Mouse (Mus musculus) liver, embryonic 16.5 days (tissue): ENCODE results near the gene Serpina6. TPM values are rescaled to one million over a fixed set of nuclear protein-coding genes. Genes with fewer than 3 reads are reported as not detected.

Source experiments
- ATAC-seq: fragments of 200-750 bp; cut with Nextera tagmentation; 2 replicates; pipeline ENCODE4 v1.8.0; 2017; ENCODE audit warnings: low read depth, mild to moderate bottlenecking, moderate number of reproducible peaks, moderate library complexity
- H3K27ac ChIP-seq: fragments of 300-500 bp; sonication (generic); 2 replicates; pipeline ENCODE4 v1.5.1; 2014; ENCODE audit warnings: mild to moderate bottlenecking, low read length
- H3K27me3 ChIP-seq: fragments of 300-500 bp; sonication (generic); 2 replicates; pipeline ENCODE4 v1.6.1; 2014; ENCODE audit warnings: low read depth, low read length, mixed read lengths; ENCODE audit not compliant: control insufficient read depth, insufficient read depth
- H3K36me3 ChIP-seq: fragments of 300-500 bp; sonication (generic); 2 replicates; pipeline ENCODE4 v1.6.1; 2014; ENCODE audit warnings: mild to moderate bottlenecking; ENCODE audit not compliant: control insufficient read depth, insufficient read depth
- H3K4me1 ChIP-seq: fragments of 300-500 bp; sonication (generic); 2 replicates; pipeline ENCODE4 v1.6.1; 2014; ENCODE audit warnings: low read depth, low read length, mixed read lengths; ENCODE audit not compliant: control insufficient read depth
- H3K4me2 ChIP-seq: fragments of 300-500 bp; sonication (generic); 2 replicates; pipeline ENCODE4 v1.6.1; 2014; ENCODE audit warnings: low read depth, low read length, mixed read lengths
- H3K4me3 ChIP-seq: fragments of 300-500 bp; sonication (generic); 2 replicates; pipeline ENCODE4 v1.5.1; 2014; ENCODE audit warnings: low read depth, mild to moderate bottlenecking, low read length
- H3K9ac ChIP-seq: fragments of 300-500 bp; sonication (generic); 2 replicates; pipeline ENCODE4 v1.6.1; 2014; ENCODE audit warnings: low read depth, low read length
- H3K9me3 ChIP-seq: fragments of 300-500 bp; sonication (generic); replicated peaks from 2 replicates; pipeline ENCODE4 v1.6.1; 2016; ENCODE audit warnings: low read length; ENCODE audit not compliant: control insufficient read depth
- WGBS: fragments of 180-500 bp; shearing (Covaris S2); extraction: QIAGEN DNeasy Blood & Tissue Kit; methylation state at CpG from one replicate; pipeline ENCODE4 v1.1.7; 2014; ENCODE audit not compliant: insufficient replicate concordance; 5-methylcytosine and 5-hydroxymethylcytosine counted together
- polyA plus RNA-seq: library from polyadenylated mRNA; unstranded; fragments of >200 nt; fragmentation: Nextera tagmentation; extraction: Ambion mirVana; gene quantifications from 2 replicates; pipeline ENCODE4 v1.2.1, GENCODE M21; 2015

The Serpina6 gene
- polyA plus RNA-seq, 1 experiment from 2014 or later: 1,299 TPM

DNA sequence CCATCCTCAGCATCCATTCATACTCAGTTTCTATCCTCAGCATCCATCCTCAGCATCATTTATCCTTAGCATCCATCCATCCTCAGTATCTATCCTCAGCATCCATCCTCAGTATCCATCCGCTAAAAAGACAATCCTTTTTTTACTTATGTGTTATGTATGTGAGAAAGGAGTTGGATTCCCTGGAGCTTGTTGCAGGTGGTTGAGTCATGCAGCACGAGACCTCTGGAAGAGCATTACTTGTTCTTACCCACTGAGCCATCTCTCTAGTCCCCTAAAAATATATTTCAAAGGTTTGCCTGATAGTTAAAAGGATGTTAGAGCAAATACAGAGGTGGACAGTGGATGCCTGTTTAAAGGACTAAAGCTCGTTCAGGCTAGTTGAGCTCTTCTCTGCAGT is 55.2 kb downstream of the Serpina6 start:
- WGBS: 51% methylated on average over 3 of the region's 3 CpGs
- Histone ChIP-seq H3K4me3 (no peak overlapping the region), H3K4me1 (no peaks in the 10 kb centered on the region), H3K27me3 (no peaks in the 10 kb centered on the region), H3K9me3 (no peaks in the 10 kb centered on the region), H3K27ac (no peak overlapping the region), H3K4me2 (no peak overlapping the region), H3K36me3 (no peaks in the 10 kb centered on the region), H3K9ac (no peak overlapping the region)
- no peak for ATAC-seq

DNA sequence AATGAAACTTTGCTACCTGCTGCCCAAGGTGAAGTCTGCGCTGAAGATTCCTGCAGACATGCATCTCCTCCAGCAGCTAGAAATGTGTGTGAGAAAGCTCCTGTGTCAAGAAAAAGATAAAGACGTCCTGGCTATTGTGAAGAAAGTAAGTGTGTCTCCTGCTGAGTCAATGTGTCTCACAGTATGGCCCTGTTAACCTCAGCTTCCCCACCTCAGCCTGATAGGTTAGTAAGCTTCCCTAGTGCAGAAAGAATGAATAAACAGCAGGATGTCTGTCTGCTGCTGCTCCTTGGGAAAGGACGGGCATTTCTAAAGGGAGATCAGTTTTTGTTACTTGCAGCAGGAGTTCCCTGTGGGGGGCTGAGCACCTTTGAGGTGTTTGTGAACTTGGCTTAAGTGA is 56.6 kb downstream of the Serpina6 start:
- no peaks in the 10 kb centered on the region for H3K36me3 ChIP-seq
- no peak overlapping the region for H3K27ac ChIP-seq
- no peaks in the 10 kb centered on the region for H3K4me1 ChIP-seq
- WGBS: 40% methylated on average over 3 of the region's 3 CpGs
- H3K9ac ChIP-seq: no peak overlapping the region
- no peaks in the 10 kb centered on the region for H3K27me3 ChIP-seq
- no peak overlapping the region for H3K4me2 ChIP-seq
- ATAC-seq: no peak
- H3K4me3 ChIP-seq: no peak overlapping the region
- H3K9me3 ChIP-seq: no peaks in the 10 kb centered on the region

GRCm38 (mm10) chr12:103598411-103598810 is 58.6 kb downstream of the Serpina6 start:
- Histone ChIP-seq H3K27me3 (no peaks in the 10 kb centered on the region), H3K9me3 (no peaks in the 10 kb centered on the region), H3K9ac (no peak overlapping the region), H3K4me3 (no peak overlapping the region), H3K4me1 (no peaks in the 10 kb centered on the region), H3K36me3 (no peaks in the 10 kb centered on the region), H3K4me2 (no peak overlapping the region), H3K27ac (no peak overlapping the region)
- WGBS: 27% methylated on average over 2 of the region's 2 CpGs
- ATAC-seq: no peak

Other genes with a start within 250 kb of the Serpina6 start
- gene 9330161L09Rik, start 249.4 kb downstream of the Serpina6 start, polyA plus RNA-seq: 0.11 TPM in 1 of 2 replicates, not detected in the other
- gene Ddx24, start 231.4 kb downstream of the Serpina6 start, polyA plus RNA-seq: 33.8 and 40.9 TPM in 2 replicates
- 16.2 and 20.8 TPM in 2 replicates for gene Ifi27, start 223.0 kb downstream of the Serpina6 start, polyA plus RNA-seq
- 8.1 and 9.6 TPM in 2 replicates for gene Ifi27l2a, start 213.5 kb downstream of the Serpina6 start, polyA plus RNA-seq
- gene Ifi27l2b, start 200.0 kb downstream of the Serpina6 start, polyA plus RNA-seq: 0.31 TPM in 1 of 2 replicates, not detected in the other
- 1.5 and 1.6 TPM in 2 replicates for gene Ppp4r4, start 124.9 kb downstream of the Serpina6 start, polyA plus RNA-seq
- gene Serpina10, start 25.8 kb downstream of the Serpina6 start, polyA plus RNA-seq: 47.0 and 51.0 TPM in 2 replicates
- 0.07 and 0.12 TPM in 2 replicates for gene Serpina16, start 18.9 kb upstream of the Serpina6 start, polyA plus RNA-seq
- 0.06 TPM in 2 replicates for gene Serpina1f, start 38.3 kb upstream of the Serpina6 start, polyA plus RNA-seq
- 566 and 660 TPM in 2 replicates for gene Serpina1d, start 116.4 kb upstream of the Serpina6 start, polyA plus RNA-seq
- 1,316 and 1,448 TPM in 2 replicates for gene Serpina1b, start 173.2 kb upstream of the Serpina6 start, polyA plus RNA-seq
- gene Serpina1a, start 206.3 kb upstream of the Serpina6 start, polyA plus RNA-seq: 1,052 and 1,237 TPM in 2 replicates
- gene Serpina1c, start 247.7 kb upstream of the Serpina6 start, polyA plus RNA-seq: 574 and 660 TPM in 2 replicates